Mouse (Mus musculus) spleen, adult 2 months (tissue): ENCODE measurements around the gene Hdhd5.

Experiments
- CTCF ChIP-seq: fragments of 200-500 bp; IDR thresholded peaks from 2 replicates; pipeline ENCODE4 v1.5.1; 2011; ENCODE audit warnings: mild to moderate bottlenecking, inconsistent platforms; ENCODE audit not compliant: insufficient read depth, insufficient read length, insufficient replicate concordance; ENCODE audit errors: extremely low read depth
- POLR2A ChIP-seq: fragments of 200-500 bp; IDR thresholded peaks from 2 replicates; pipeline ENCODE4 v1.6.1; 2011; ENCODE audit warnings: low read depth, low read length, inconsistent platforms

GRCm38 (mm10) chr6:120516422-120516821 lies 14.7 kb downstream of the Hdhd5 start:
- no peak for TF ChIP-seq POLR2A
- TF ChIP-seq CTCF: no peak
